Mouse (Mus musculus) heart, embryonic 16.5 days (tissue): ENCODE results near the gene Flvcr2. TPM values are rescaled to one million over a fixed set of nuclear protein-coding genes. Genes with fewer than 3 reads are reported as not detected.

Experiments used
- ATAC-seq: fragments of 200-750 bp; cut with Nextera tagmentation; replicated peaks from 2 replicates; pipeline ENCODE4 v1.8.0; 2017; ENCODE audit warnings: moderate number of reproducible peaks; ENCODE audit not compliant: insufficient read depth, low FRiP score; ENCODE audit errors: extremely low read depth
- H3K27ac ChIP-seq: fragments of 300-500 bp; sonication (generic); 2 replicates; pipeline ENCODE4 v1.5.1; 2014; ENCODE audit warnings: mild to moderate bottlenecking, low read length, control low read depth, moderate library complexity
- H3K27me3 ChIP-seq: fragments of 300-500 bp; sonication (generic); 2 replicates; pipeline ENCODE4 v1.6.1; 2014; ENCODE audit warnings: low read length, mixed read lengths; ENCODE audit not compliant: control insufficient read depth, insufficient read depth
- H3K36me3 ChIP-seq: fragments of 300-500 bp; sonication (generic); 2 replicates; pipeline ENCODE4 v1.6.1; 2014; ENCODE audit not compliant: control insufficient read depth, insufficient read depth
- H3K4me1 ChIP-seq: fragments of 300-500 bp; sonication (generic); 2 replicates; pipeline ENCODE4 v1.6.1; 2014; ENCODE audit warnings: low read length, mixed read lengths; ENCODE audit not compliant: control insufficient read depth, insufficient read depth
- H3K4me2 ChIP-seq: fragments of 300-500 bp; sonication (generic); 2 replicates; pipeline ENCODE4 v1.6.1; 2014; ENCODE audit warnings: low read depth, mild to moderate bottlenecking, control low read depth, low read length
- H3K4me3 ChIP-seq: fragments of 300-500 bp; sonication (generic); 2 replicates; pipeline ENCODE4 v1.5.1; 2014; ENCODE audit warnings: mild to moderate bottlenecking, control low read depth, low read length
- H3K9ac ChIP-seq: fragments of 300-500 bp; sonication (generic); 2 replicates; pipeline ENCODE4 v1.6.1; 2014; ENCODE audit warnings: low read length, control low read depth
- H3K9me3 ChIP-seq: fragments of 300-500 bp; sonication (generic); replicated peaks from 2 replicates; pipeline ENCODE4 v1.6.1; 2016; ENCODE audit warnings: low read length; ENCODE audit not compliant: control insufficient read depth
- WGBS: fragments of 180-500 bp; shearing (Covaris S2); extraction: QIAGEN DNeasy Blood & Tissue Kit; methylation state at CpG from one replicate; pipeline ENCODE4 v1.1.7; 2014; 5-methylcytosine and 5-hydroxymethylcytosine counted together
- polyA plus RNA-seq: library from polyadenylated mRNA; unstranded; fragments of >200 nt; fragmentation: Nextera tagmentation; extraction: Ambion mirVana; gene quantifications from 2 replicates; pipeline ENCODE4 v1.2.1, GENCODE M21; 2015

The Flvcr2 gene
- polyA plus RNA-seq, 1 experiment from 2014 or later, result 10.4 TPM

DNA sequence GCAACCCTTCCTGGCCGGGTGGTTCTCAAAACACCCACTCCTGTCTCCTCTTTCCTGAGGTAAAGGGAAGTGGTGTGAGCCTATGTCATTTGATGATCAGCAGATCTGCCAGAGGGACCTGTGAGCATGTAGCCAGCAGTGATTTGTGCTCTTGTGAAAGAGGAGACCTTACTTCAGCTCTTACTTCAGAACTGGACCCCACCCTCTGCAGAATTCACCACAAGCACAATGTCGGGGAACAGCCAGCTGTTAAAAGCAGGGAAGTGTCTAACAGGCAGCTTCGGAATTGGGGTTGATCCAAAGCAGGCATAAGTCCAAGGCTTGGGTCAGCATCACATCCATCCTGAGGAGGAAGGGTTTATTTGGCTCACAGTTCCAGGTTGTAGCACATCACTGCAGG is 25.0 kb downstream of the Flvcr2 start:
- Histone ChIP-seq H3K9me3 (peaks cover 7% of the 10 kb centered on the region), H3K27ac (no peak overlapping the region), H3K27me3 (no peaks in the 10 kb centered on the region), H3K9ac (no peak overlapping the region), H3K4me3 (no peak overlapping the region), H3K4me2 (no peak overlapping the region), H3K4me1 (peaks cover 3% of the 10 kb centered on the region; the same call in 1 of the 2 replicates), H3K36me3 (no peaks in the 10 kb centered on the region)
- ATAC-seq, result no peak
- 59% methylated on average over 3 of the region's 3 CpGs for WGBS

DNA sequence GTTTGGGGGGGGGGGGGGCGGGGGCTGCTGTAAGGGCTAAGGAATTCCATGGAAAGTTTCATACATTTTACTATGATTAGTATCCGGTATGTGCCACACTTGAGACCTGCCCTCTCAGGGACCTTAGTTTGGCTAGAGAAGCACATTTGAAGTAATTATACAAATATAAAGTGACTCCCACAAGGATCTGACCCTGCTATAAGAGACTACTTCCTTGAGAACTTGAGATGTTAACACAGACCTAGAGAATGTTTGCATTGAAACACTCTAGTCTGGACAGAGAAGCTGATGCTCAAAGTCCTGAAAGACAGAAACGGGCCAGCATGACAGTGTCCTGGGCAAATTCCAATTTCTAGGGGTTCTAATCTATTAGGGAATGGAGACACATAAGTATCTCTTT is 32.6 kb downstream of the Flvcr2 start:
- Histone ChIP-seq H3K4me2 (no peak overlapping the region), H3K36me3 (no peaks in the 10 kb centered on the region), H3K4me3 (no peak overlapping the region), H3K9ac (no peak overlapping the region), H3K27me3 (no peaks in the 10 kb centered on the region), H3K27ac (no peak overlapping the region), H3K4me1 (no peaks in the 10 kb centered on the region), H3K9me3 (peaks cover 3% of the 10 kb centered on the region)
- ATAC-seq, result no peak
- WGBS, result 65% methylated on average over 3 of the region's 3 CpGs

DNA sequence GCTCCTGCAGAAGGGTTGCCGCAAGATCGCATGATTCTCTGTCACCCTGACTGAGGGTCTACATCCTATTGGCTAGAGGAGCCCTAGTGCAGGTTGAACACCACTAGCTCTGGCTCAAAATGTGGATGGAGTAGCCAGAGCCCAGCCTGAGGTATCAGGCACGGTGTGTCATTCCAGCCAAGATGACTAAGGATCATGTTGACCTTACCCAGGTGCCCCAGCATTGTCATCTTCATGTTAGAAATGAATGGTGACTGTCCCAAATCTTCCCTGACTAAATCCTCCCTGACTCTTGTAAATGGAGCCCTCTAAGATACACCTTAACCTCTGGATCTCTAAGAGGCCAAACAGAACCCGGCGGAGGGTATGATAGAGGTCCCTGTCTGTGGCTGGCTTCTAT is 33.4 kb downstream of the Flvcr2 start:
- no peaks in the 10 kb centered on the region for H3K36me3 ChIP-seq
- no peaks in the 10 kb centered on the region for H3K27me3 ChIP-seq
- no peak overlapping the region for H3K4me3 ChIP-seq
- no peak overlapping the region for H3K9ac ChIP-seq
- H3K4me1 ChIP-seq, result no peaks in the 10 kb centered on the region; the same call in 1 of the 2 replicates
- WGBS, result 84% methylated on average over 5 of the region's 5 CpGs
- no peak overlapping the region for H3K4me2 ChIP-seq
- no peak for ATAC-seq
- no peak overlapping the region for H3K27ac ChIP-seq
- H3K9me3 ChIP-seq, result no peaks in the 10 kb centered on the region

DNA sequence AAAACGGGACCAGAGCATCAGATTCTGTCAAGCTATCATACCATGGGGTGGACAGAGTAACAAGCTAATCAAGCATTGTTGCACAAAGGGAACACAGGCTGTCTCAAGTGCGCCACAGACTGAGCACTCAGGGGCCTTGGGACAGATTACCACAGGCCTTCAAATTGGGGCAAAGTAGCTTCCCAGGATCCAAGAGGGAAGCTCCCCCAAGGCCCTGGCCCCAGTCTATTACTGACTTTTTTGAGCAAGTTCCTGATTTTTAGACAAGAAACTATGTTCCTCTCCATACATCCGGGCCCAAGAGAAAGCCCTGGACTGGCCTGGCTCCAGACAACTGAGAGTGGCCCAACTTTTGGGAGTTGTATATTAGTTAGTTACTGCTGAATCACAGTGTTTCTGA is 35.3 kb downstream of the Flvcr2 start:
- no peaks in the 10 kb centered on the region for H3K9me3 ChIP-seq
- no peak overlapping the region for H3K27ac ChIP-seq
- no peak overlapping the region for H3K9ac ChIP-seq
- H3K4me3 ChIP-seq, result no peak overlapping the region
- no peaks in the 10 kb centered on the region for H3K36me3 ChIP-seq
- H3K27me3 ChIP-seq, result no peaks in the 10 kb centered on the region
- no peaks in the 10 kb centered on the region; the same call in 1 of the 2 replicates for H3K4me1 ChIP-seq
- H3K4me2 ChIP-seq, result no peak overlapping the region
- no peak for ATAC-seq
- WGBS, result 83% methylated on average over 3 of the region's 3 CpGs

DNA sequence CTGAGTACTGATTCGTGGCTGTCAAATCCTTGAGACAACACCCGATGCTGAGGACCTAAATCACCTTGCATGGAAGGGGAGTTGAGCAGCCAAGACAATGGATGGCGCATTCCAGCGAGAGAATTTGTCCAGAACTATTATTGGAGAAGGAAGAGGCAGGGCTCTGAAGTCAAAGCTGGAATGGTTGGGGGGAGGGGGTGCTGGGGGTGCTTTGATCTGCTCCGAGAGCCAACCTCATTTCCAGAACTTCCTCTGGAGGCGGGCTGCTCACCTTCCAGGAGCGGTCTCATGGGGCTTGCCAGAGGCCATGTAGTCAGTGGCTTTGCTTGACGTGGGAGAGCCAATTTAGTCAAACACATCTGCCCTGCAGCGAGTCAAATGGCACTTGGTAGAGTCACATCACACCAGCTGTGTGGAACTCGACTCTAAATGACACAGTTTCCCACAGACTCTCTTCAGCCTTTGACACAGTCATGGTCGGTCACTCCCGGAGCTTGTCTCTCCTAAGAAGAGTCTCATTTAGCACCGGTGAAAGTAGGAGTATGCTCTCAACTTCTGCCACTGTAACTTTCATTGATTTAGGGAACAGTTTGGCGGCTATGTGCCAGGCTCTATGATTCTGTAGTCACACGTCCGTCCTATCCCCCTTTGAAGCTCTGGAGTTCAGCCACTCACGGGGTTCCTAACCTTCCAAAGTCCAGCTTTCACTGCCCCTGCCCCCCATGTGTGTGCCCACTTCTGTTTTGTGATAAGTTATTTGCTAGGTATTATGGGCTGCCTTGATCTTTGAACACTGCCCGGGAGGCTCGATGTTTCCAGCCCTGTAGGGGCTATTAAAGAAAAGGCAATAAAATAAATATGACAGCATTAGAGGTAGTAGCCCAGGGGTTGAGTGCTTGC is 38.8 kb downstream of the Flvcr2 start:
- WGBS, result 69% methylated on average over 19 of the region's 19 CpGs
- Histone ChIP-seq H3K9ac (no peak overlapping the region), H3K9me3 (no peaks in the 10 kb centered on the region), H3K27ac (no peak overlapping the region), H3K4me3 (no peak overlapping the region), H3K27me3 (no peaks in the 10 kb centered on the region), H3K4me2 (no peak overlapping the region), H3K4me1 (no peaks in the 10 kb centered on the region; the same call in 1 of the 2 replicates), H3K36me3 (no peaks in the 10 kb centered on the region)
- no peak for ATAC-seq

GRCm38 (mm10) chr12:85792158-85792557 is 45.8 kb downstream of the Flvcr2 start:
- WGBS, result 83% methylated on average over 4 of the region's 4 CpGs
- ATAC-seq, result no peak
- H3K27me3 ChIP-seq, result no peaks in the 10 kb centered on the region
- no peak overlapping the region for H3K4me2 ChIP-seq
- no peaks in the 10 kb centered on the region for H3K36me3 ChIP-seq
- no peak overlapping the region for H3K27ac ChIP-seq
- no peaks in the 10 kb centered on the region for H3K9me3 ChIP-seq
- peaks cover 3% of the 10 kb centered on the region; the same call in 1 of the 2 replicates for H3K4me1 ChIP-seq
- no peak overlapping the region for H3K9ac ChIP-seq
- no peak overlapping the region for H3K4me3 ChIP-seq

DNA sequence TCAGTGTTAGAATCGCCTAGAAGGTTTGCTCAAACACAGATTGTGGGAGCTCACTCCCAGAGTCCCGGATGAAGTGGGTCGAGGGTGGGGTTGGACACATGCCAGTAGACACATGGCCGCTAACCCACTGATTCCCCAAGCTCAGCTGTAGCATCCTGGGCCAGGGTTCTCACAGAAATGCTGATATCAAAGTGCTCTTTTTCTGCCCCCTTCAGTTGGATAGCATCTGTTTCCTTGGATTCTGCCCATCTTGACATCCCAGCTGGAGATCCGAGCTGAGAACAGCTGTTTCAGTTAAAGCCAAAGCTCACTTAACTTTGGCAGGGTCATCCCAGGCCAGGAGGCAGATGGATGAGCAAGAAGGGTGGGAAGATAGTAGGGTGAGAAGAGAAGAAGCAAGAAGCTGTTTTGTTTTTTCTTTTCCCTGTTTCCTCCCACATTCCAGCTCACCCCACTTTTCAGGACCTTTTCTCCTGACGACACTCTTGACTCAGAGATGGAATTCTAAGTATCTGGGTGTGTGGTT is 46.5 kb downstream of the Flvcr2 start:
- 46% methylated on average over 6 of the region's 6 CpGs for WGBS
- no peaks in the 10 kb centered on the region for H3K27me3 ChIP-seq
- H3K4me1 ChIP-seq, result peaks cover 3% of the 10 kb centered on the region; the same call in 1 of the 2 replicates
- ATAC-seq, result no peak
- H3K4me3 ChIP-seq, result no peak overlapping the region
- no peak overlapping the region for H3K27ac ChIP-seq
- no peak overlapping the region for H3K4me2 ChIP-seq
- H3K36me3 ChIP-seq, result no peaks in the 10 kb centered on the region
- no peak overlapping the region for H3K9ac ChIP-seq
- no peaks in the 10 kb centered on the region for H3K9me3 ChIP-seq

DNA sequence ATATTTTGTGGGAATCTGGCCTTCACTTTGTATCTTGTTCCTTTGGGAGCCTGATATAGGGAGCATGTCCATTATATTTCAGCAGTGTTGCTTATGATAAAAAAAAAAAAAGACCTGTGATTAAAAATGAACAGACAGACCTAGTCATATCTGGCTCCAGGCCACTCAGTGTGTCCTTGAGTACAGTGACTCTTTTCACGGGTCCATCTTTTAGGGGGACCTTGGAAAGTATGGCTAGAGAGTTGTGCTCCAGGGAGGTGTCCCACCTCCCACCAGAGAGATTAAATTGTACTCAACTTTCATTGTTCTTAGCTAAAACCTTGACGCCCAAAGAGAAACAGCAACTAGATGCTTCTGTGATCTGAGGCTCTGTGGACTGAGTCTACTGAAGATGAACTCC is 47.8 kb downstream of the Flvcr2 start:
- Histone ChIP-seq H3K4me3 (no peak overlapping the region), H3K9ac (no peak overlapping the region), H3K9me3 (no peaks in the 10 kb centered on the region), H3K4me1 (peaks cover 3% of the 10 kb centered on the region; the same call in 1 of the 2 replicates), H3K4me2 (no peak overlapping the region), H3K36me3 (no peaks in the 10 kb centered on the region), H3K27ac (no peak overlapping the region), H3K27me3 (no peaks in the 10 kb centered on the region)
- 52% methylated on average over 2 of the region's 2 CpGs for WGBS
- no peak for ATAC-seq

- H3K9me3 ChIP-seq, result no peaks in the 10 kb centered on the region
- H3K4me1 ChIP-seq, result peaks cover 3% of the 10 kb centered on the region; the same call in 1 of the 2 replicates
- no peak overlapping the region for H3K9ac ChIP-seq
- no peak overlapping the region for H3K27ac ChIP-seq
- ATAC-seq, result no peak
- H3K27me3 ChIP-seq, result no peaks in the 10 kb centered on the region
- 72% methylated on average over 1 of the region's 1 CpGs for WGBS
- H3K4me2 ChIP-seq, result no peak overlapping the region
- H3K4me3 ChIP-seq, result no peak overlapping the region
- H3K36me3 ChIP-seq, result no peaks in the 10 kb centered on the region
Measured at GRCm38 (mm10) chr12:85795551-85795950, 49.2 kb downstream of the Flvcr2 start.
